Mouse (Mus musculus) stomach, embryonic 14.5 days (tissue): ENCODE data around the gene Perm1. TPM values are rescaled to one million over a fixed set of nuclear protein-coding genes. Genes with fewer than 3 reads are reported as not detected.

ENCODE experiments used
- ATAC-seq: fragments of 200-750 bp; cut with Nextera tagmentation; 2 replicates; pipeline ENCODE4 v1.8.0; 2017; ENCODE audit warnings: low read depth, moderate TSS enrichment; ENCODE audit not compliant: insufficient number of reproducible peaks, insufficient read depth, low FRiP score
- H3K27ac ChIP-seq: fragments of 300-500 bp; sonication (generic); 2 replicates; pipeline ENCODE4 v1.5.1; 2014; ENCODE audit warnings: mild to moderate bottlenecking, low read length, moderate library complexity, mixed read lengths
- H3K27me3 ChIP-seq: fragments of 300-500 bp; sonication (generic); 2 replicates; pipeline ENCODE4 v1.6.1; 2014; ENCODE audit warnings: low read length, control low read depth, mixed read lengths; ENCODE audit not compliant: control insufficient read depth, insufficient read depth
- H3K36me3 ChIP-seq: fragments of 300-500 bp; sonication (generic); 2 replicates; pipeline ENCODE4 v1.6.1; 2014; ENCODE audit warnings: mild to moderate bottlenecking, control low read depth, low read length, moderate library complexity, mixed read lengths; ENCODE audit not compliant: control insufficient read depth, insufficient read depth
- H3K4me1 ChIP-seq: fragments of 300-500 bp; sonication (generic); 2 replicates; pipeline ENCODE4 v1.6.1; 2014; ENCODE audit warnings: low read length, control low read depth, mixed read lengths; ENCODE audit not compliant: control insufficient read depth, insufficient read depth
- H3K4me2 ChIP-seq: fragments of 300-500 bp; sonication (generic); replicated peaks from 2 replicates; pipeline ENCODE4 v1.6.1; 2014; ENCODE audit warnings: low read depth, low read length, control low read depth
- H3K4me3 ChIP-seq: fragments of 300-500 bp; sonication (generic); 2 replicates; pipeline ENCODE4 v1.5.1; 2014; ENCODE audit warnings: low read depth, low read length, control low read depth
- H3K9ac ChIP-seq: fragments of 300-500 bp; sonication (generic); replicated peaks from 2 replicates; pipeline ENCODE4 v1.6.1; 2014; ENCODE audit warnings: low read depth, mild to moderate bottlenecking, control low read depth, low read length, moderate library complexity, mixed read lengths
- H3K9me3 ChIP-seq: fragments of 300-500 bp; sonication (generic); 2 replicates; pipeline ENCODE4 v1.6.1; 2016; ENCODE audit warnings: low read depth, low read length, control low read depth; ENCODE audit not compliant: control insufficient read depth
- WGBS: fragments of 180-500 bp; shearing (Covaris S2); extraction: QIAGEN DNeasy Blood & Tissue Kit; methylation state at CpG from one replicate; pipeline ENCODE4 v1.1.7; 2014; 5-methylcytosine and 5-hydroxymethylcytosine counted together
- polyA plus RNA-seq: library from polyadenylated mRNA; unstranded; fragments of >200 nt; fragmentation: Nextera tagmentation; extraction: Ambion mirVana; gene quantifications from 2 replicates; pipeline ENCODE4 v1.2.1, GENCODE M21; 2014

The Perm1 gene
- polyA plus RNA-seq, 1 experiment from 2014 or later: 1.3 TPM

- Histone ChIP-seq H3K4me2 (peak overlapping the region; percentile 24), H3K4me3 (no peak overlapping the region), H3K4me1 (peaks cover 27% of the 10 kb centered on the region), H3K9me3 (no peaks in the 10 kb centered on the region), H3K9ac (no peak overlapping the region; the same call in 1 of the 2 replicates), H3K27ac (no peak overlapping the region), H3K27me3 (no peaks in the 10 kb centered on the region), H3K36me3 (peaks cover 25% of the 10 kb centered on the region)
- WGBS: 21% methylated on average over 31 of the region's 31 CpGs
- no peak; the same call in 1 of the 2 replicates for ATAC-seq
Measured at GRCm38 (mm10) chr4:156185950-156186850, 29.5 kb upstream of the Perm1 start.

DNA sequence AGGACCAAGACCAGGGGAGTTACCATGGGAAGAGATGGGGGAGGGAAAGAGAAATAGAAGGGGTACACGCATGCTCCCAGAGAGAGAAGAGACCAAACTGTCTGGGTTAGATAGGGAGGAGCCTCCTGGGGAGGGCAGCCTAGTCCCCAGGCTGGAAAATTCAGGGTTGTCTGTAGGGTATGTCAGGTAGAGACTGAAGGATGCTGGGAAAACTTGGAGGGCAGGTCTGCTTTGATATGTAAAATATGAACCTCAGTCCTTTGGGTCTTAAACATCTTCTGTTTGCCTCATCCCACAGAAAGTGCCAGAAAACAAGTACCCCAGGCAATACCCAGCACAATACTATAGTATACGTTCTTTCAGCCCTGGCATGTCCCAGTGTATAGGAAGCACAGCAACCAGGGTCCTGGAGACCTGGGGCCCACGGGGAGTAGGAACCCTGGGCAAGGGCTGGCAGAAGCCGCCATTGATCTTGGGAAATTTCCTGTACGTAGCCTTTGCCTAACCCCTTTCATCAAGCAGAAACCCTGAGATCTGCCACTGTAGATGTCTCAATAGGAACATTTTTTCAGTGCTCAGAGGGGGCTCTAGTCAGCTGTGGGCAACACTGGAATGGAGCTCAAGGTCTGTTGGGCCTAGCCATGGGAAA lies 27.4 kb upstream of the Perm1 start:
- peaks cover 35% of the 10 kb centered on the region for H3K4me1 ChIP-seq
- H3K4me2 ChIP-seq: no peak overlapping the region
- H3K36me3 ChIP-seq: peaks cover 30% of the 10 kb centered on the region
- no peak overlapping the region for H3K4me3 ChIP-seq
- no peak overlapping the region for H3K9ac ChIP-seq
- no peak for ATAC-seq
- H3K27ac ChIP-seq: no peak overlapping the region
- 76% methylated on average over 5 of the region's 5 CpGs for WGBS
- no peaks in the 10 kb centered on the region for H3K9me3 ChIP-seq
- no peaks in the 10 kb centered on the region for H3K27me3 ChIP-seq

DNA sequence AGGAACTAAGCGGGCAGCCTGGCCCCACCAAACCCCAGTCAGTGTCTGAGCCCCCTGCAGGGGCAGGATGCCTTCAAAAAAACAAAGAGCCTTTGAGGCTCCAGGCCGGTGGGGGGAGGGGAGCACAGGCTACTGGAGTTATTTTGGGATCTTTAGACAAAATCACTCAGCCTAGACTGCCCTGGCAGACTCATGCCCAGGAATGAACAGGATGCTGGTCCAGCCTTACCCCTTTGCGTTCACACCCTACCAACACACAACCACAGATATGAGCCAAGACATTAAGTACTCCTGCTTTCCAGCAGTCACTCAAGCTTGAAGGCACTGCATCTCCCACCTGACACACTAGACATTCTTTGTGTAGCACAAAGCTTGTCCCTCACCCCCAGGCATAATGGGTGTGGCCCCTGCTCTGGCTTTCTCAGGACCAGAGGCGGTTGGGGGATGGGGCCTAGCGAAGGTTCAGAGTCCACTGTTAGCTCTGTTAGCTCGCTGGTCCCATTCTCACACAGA lies 26.8 kb upstream of the Perm1 start:
- Histone ChIP-seq H3K4me2 (no peak overlapping the region), H3K4me3 (no peak overlapping the region), H3K9me3 (no peaks in the 10 kb centered on the region), H3K4me1 (peaks cover 41% of the 10 kb centered on the region), H3K27ac (peak overlapping the region; percentile 58; the same call in 1 of the 2 replicates), H3K27me3 (no peaks in the 10 kb centered on the region), H3K36me3 (peaks cover 33% of the 10 kb centered on the region), H3K9ac (no peak overlapping the region)
- WGBS: 36% methylated on average over 6 of the region's 6 CpGs
- peak; percentile 63 for ATAC-seq

DNA sequence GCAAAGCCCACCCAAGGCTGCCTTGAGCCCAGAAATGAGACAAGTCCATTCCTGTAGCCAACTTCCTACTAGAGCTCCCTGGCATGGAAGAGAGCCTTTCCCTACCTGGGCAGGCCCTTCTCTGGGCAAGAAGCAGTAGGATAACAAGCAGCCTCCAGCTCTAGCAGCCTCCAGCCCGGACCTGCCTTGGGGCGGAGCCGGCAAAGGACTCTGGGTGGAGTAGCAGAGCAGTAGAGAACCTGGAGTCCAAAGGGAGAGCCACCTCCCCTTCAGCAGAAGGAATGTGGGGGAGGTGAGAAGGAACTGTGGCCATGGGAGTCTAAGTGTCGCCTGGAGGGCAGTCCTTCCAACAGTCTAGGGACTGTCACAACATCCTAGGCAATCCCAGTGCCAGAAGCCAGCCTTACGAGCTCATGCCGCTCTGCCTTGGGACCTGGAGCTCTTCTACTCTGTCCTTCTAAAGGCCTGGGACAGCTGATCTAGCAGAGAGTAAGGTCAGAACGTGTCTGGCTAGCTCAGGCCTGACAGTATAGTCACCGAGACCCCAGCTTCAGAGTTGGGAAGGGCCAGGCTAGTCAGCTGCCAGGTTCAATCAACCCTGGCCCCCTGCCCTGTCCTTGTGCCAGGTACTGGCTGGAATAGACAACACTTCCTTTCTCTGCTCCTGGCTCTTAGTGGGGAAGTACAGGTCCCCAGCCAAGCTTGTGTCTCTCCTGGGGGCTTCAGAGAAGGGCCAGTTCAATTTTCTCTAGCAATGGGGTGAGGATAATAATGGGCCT lies 23.1 kb upstream of the Perm1 start:
- no peak overlapping the region; the same call in 1 of the 2 replicates for H3K4me2 ChIP-seq
- peaks cover 31% of the 10 kb centered on the region for H3K36me3 ChIP-seq
- H3K9me3 ChIP-seq: no peaks in the 10 kb centered on the region
- H3K27me3 ChIP-seq: no peaks in the 10 kb centered on the region
- H3K27ac ChIP-seq: peak overlapping the region; percentile 74; the same call in 1 of the 2 replicates
- WGBS: 44% methylated on average over 8 of the region's 8 CpGs
- peaks cover 49% of the 10 kb centered on the region for H3K4me1 ChIP-seq
- H3K9ac ChIP-seq: no peak overlapping the region
- H3K4me3 ChIP-seq: no peak overlapping the region
- ATAC-seq: peak; percentile 21; the same call in 1 of the 2 replicates

DNA sequence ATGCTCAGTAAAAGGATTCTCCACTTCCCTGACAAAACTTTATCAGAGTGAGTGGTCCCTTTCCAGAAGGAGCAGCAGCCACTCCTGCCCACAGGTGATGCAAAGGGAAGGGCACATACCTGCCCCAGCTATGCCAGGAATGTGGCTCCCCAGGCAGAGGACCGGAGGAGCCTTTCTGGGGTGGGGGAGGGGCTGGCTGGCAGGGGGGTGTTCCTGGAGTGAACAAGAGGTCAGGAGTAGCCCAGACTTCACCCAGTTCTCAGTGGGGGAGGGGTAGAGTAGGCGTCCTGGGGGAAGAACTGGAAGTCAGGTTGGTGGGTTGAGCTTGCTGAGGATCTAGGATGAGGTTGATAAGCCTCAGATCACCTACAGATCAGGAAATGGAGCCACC lies 22.5 kb upstream of the Perm1 start:
- peak overlapping the region; percentile 74; the same call in 1 of the 2 replicates for H3K27ac ChIP-seq
- H3K9me3 ChIP-seq: no peaks in the 10 kb centered on the region
- peaks cover 49% of the 10 kb centered on the region for H3K4me1 ChIP-seq
- WGBS: 21% methylated on average over 2 of the region's 2 CpGs
- peaks cover 31% of the 10 kb centered on the region for H3K36me3 ChIP-seq
- H3K4me2 ChIP-seq: 0 out of 2 replicates have a peak overlapping the region, but pooled peaks have one; percentile 10
- no peak for ATAC-seq
- H3K27me3 ChIP-seq: no peaks in the 10 kb centered on the region
- no peak overlapping the region for H3K9ac ChIP-seq
- H3K4me3 ChIP-seq: no peak overlapping the region

DNA sequence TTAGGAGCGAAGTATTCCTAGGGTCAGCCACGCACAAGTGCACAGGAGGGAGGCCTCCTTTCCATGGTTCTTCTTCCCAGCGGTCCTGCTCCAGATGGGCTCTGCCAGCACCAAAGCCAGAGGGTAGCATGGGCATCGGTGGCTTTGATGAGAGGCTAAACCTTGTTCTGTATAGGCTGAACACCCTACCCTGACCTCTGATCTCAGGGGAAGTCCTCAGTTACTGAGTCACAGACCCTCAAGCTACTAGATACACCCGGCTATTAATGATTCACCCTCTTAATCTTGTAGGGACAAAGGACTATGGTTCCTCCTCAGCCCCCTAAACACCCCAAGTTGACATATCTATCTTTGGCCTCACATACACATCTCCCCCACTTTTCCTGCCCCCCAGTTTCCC lies 21.8 kb upstream of the Perm1 start:
- no peak overlapping the region for H3K4me3 ChIP-seq
- ATAC-seq: no peak

GRCm38 (mm10) chr4:156194346-156194745 lies 21.3 kb upstream of the Perm1 start:
- Histone ChIP-seq H3K9ac (no peak overlapping the region), H3K4me1 (peaks cover 47% of the 10 kb centered on the region), H3K27me3 (no peaks in the 10 kb centered on the region), H3K4me3 (no peak overlapping the region), H3K36me3 (peaks cover 31% of the 10 kb centered on the region), H3K9me3 (no peaks in the 10 kb centered on the region), H3K4me2 (0 out of 2 replicates have a peak overlapping the region, but pooled peaks have one; percentile 1), H3K27ac (no peak overlapping the region)
- 49% methylated on average over 6 of the region's 6 CpGs for WGBS
- no peak for ATAC-seq

More for the DNA sequence above, 21.8 kb upstream of the Perm1 start:
- 0 out of 2 replicates have a peak overlapping the region, but pooled peaks have one; percentile 10 for H3K4me2 ChIP-seq
- WGBS: 63% methylated on average over 5 of the region's 5 CpGs
- H3K36me3 ChIP-seq: peaks cover 31% of the 10 kb centered on the region
- H3K27me3 ChIP-seq: no peaks in the 10 kb centered on the region
- H3K9me3 ChIP-seq: no peaks in the 10 kb centered on the region
- H3K9ac ChIP-seq: no peak overlapping the region
- H3K27ac ChIP-seq: no peak overlapping the region
- H3K4me1 ChIP-seq: peaks cover 50% of the 10 kb centered on the region
